ENCODE assay signal across 8 mouse cellular contexts in the genomic region with DNA sequence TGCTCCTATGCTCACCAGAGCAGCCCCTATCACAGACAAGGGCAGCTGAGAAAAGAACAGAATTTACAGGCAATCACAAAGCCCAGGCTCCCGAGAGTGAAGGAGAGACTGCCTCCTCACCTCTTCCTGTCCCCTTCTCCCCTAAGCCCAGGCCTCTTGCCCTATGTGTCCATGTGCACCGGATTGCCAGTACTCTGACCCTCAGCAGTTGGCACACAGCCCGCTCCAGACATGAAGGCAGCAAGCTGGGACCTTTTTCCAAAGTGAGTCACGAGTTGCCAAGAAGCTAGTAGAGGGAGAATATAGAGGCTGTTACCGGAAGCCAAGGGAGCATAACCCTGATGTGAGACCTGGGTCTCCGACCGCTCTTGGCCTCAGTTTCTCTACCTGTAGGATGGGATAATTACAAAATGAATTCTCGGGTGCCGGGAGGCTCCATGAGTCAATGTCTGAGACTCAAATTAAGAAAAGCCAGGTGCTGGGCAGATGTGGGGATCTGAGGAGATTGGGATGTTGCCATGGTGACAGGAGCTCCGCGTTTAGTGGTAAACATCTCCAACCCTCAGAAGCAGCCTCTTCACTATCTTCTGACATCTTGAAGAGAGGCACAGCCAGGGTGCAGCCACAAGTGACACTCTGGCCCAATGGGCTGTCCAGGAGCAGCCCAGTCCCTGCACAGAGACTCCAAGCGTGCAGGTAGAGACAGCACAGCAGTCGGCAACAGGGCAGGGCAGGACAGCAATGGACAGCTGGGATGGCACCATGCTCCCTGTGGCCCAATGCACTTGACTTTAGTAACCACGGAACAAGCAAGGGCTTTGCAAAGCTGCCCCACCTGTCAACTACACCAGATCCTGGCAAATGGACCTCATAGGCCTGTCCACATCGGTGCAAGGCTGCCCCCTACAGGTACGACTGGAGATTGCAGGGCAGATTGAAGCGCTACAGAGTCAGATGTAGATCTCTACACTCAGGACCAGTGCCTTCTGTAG. TPM values are rescaled to one million over a fixed set of nuclear protein-coding genes. Genes with fewer than 3 reads are reported as not detected.
A peak's percentile ranks its signal among the peaks of the same experiment; 100 is the strongest.
DNase-seq lines count a peak whose midpoint lies in the region; ATAC-seq lines count a peak whose summit lies in the region.

No protein-coding gene starts in this region.

- 55% methylated on average over 17 of the region's 17 CpGs for WGBS in forebrain, embryonic 11.5 days
- 44% methylated on average over 17 of the region's 17 CpGs for WGBS in heart, embryonic 15.5 days
- WGBS in liver, embryonic 11.5 days = 55% methylated on average over 17 of the region's 17 CpGs

- no peaks in the 10 kb centered on the region for H3K36me3 ChIP-seq in forebrain, embryonic 11.5 days (ENCODE audit: control insufficient read depth, insufficient read depth, low read length)
- H3K36me3 ChIP-seq in heart, embryonic 15.5 days = no peaks in the 10 kb centered on the region
- no peaks in the 10 kb centered on the region for H3K36me3 ChIP-seq in liver, embryonic 11.5 days (ENCODE audit: control insufficient read depth, insufficient read depth, low read length)
- no peaks in the 10 kb centered on the region for H3K36me3 ChIP-seq in splenic B cell, adult 2 months (ENCODE audit: control insufficient read depth, insufficient read depth, low read length, poor library complexity, severe bottlenecking)

- H3K9me3 ChIP-seq in forebrain, embryonic 11.5 days (ENCODE audit: control insufficient read depth, low read length) = no peaks in the 10 kb centered on the region
- no peaks in the 10 kb centered on the region for H3K9me3 ChIP-seq in heart, embryonic 15.5 days (replicated peaks)
- no peaks in the 10 kb centered on the region for H3K9me3 ChIP-seq in liver, embryonic 11.5 days (ENCODE audit: control insufficient read depth, low read length)

- H3K4me1 ChIP-seq in forebrain, embryonic 11.5 days (replicated peaks; ENCODE audit: control insufficient read depth, insufficient read depth, low read length) = peaks cover 2% of the 10 kb centered on the region; the same call in 1 of the 2 replicates
- H3K4me1 ChIP-seq in heart, embryonic 15.5 days (replicated peaks) = peaks cover 3% of the 10 kb centered on the region
- H3K4me1 ChIP-seq in liver, embryonic 11.5 days (replicated peaks; ENCODE audit: control insufficient read depth, insufficient read depth, low read length) = peaks cover 8% of the 10 kb centered on the region; the same call in 1 of the 2 replicates

- peak; percentile 53 for DNase-seq in CD4-positive helper T cell, adult 2 months (ENCODE audit: low read depth, low spot score)
- peak; percentile 34 for DNase-seq in c-Kit-negative CD71-positive TER-119-positive erythroid progenitor cells, embryonic 14.5 days (ENCODE audit: low read depth, low spot score)
- DNase-seq in forebrain, embryonic 11.5 days (ENCODE audit: low spot score) = peak; percentile 93
- DNase-seq in kidney, postnatal 14 days = peak; percentile 89
- DNase-seq in liver, embryonic 11.5 days (ENCODE audit: low spot score) = peak; percentile 81
- DNase-seq in natural killer cell, adult 2 months (ENCODE audit: low spot score in 2 of 2) = peak; percentile 57 to 82
- DNase-seq in splenic B cell, adult 2 months (ENCODE audit: low read depth, low spot score) = peak; percentile 91

- no peak overlapping the region for H3K4me3 ChIP-seq in forebrain, embryonic 11.5 days (ENCODE audit: low read depth, low read length)
- no peak overlapping the region for H3K4me3 ChIP-seq in heart, embryonic 15.5 days
- H3K4me3 ChIP-seq in liver, embryonic 11.5 days (ENCODE audit: low read depth, low read length) = no peak overlapping the region

- H3K27me3 ChIP-seq in forebrain, embryonic 11.5 days (ENCODE audit: control insufficient read depth, insufficient read depth, low read length) = no peaks in the 10 kb centered on the region; the same call in 1 of the 2 replicates
- H3K27me3 ChIP-seq in heart, embryonic 15.5 days = peaks cover 54% of the 10 kb centered on the region
- H3K27me3 ChIP-seq in liver, embryonic 11.5 days (replicated peaks; ENCODE audit: control insufficient read depth, insufficient read depth, low read length) = peaks cover 11% of the 10 kb centered on the region; the same call in 1 of the 2 replicates
- H3K27me3 ChIP-seq in splenic B cell, adult 2 months (ENCODE audit: control insufficient read depth, insufficient read depth, low read length, poor library complexity, severe bottlenecking) = no peaks in the 10 kb centered on the region

- no peak overlapping the region for H3K9ac ChIP-seq in forebrain, embryonic 11.5 days (ENCODE audit: low read length)
- no peak overlapping the region for H3K9ac ChIP-seq in heart, embryonic 15.5 days
- H3K9ac ChIP-seq in liver, embryonic 11.5 days (ENCODE audit: low read depth, low read length) = no peak overlapping the region

- peak; percentile 53 for ATAC-seq in forebrain, embryonic 11.5 days (replicated peaks; ENCODE audit: low FRiP score)
- ATAC-seq in heart, embryonic 15.5 days (replicated peaks; ENCODE audit: insufficient number of reproducible peaks, insufficient read depth, low FRiP score, low read depth) = peak; percentile 24; the same call in 1 of the 2 replicates
- ATAC-seq in liver, embryonic 11.5 days (replicated peaks; ENCODE audit: low FRiP score) = peak; percentile 51; the same call in 1 of the 2 replicates

- H3K27ac ChIP-seq in forebrain, embryonic 11.5 days (ENCODE audit: low read depth, low read length) = no peak overlapping the region
- H3K27ac ChIP-seq in heart, embryonic 15.5 days = no peak overlapping the region
- no peak overlapping the region for H3K27ac ChIP-seq in liver, embryonic 11.5 days (ENCODE audit: low read depth, low read length)

- no peak overlapping the region for H3K4me2 ChIP-seq in forebrain, embryonic 11.5 days (ENCODE audit: low read depth, low read length, severe bottlenecking)
- no peak overlapping the region for H3K4me2 ChIP-seq in heart, embryonic 15.5 days
- no peak overlapping the region for H3K4me2 ChIP-seq in liver, embryonic 11.5 days

RNA-seq across cellular contexts. Expression of gene Prr5, which starts 55.6 kb away (rescaled TPM):
- 10.0 and 12.3 TPM in 2 replicates for polyA plus RNA-seq in forebrain, embryonic 11.5 days (2014; fragmentation: Nextera tagmentation; extraction: Ambion mirVana)
- polyA plus RNA-seq in heart, embryonic 15.5 days (2015; fragmentation: Nextera tagmentation; extraction: Ambion mirVana) = 11.8 and 18.0 TPM in 2 replicates
- 17.7 and 20.4 TPM in 2 replicates for polyA plus RNA-seq in liver, embryonic 11.5 days (2014; fragmentation: Nextera tagmentation; extraction: Ambion mirVana)

RNA-seq across cellular contexts. Expression of gene Rtl6, which starts 56.2 kb away (rescaled TPM):
- 30.0 and 30.9 TPM in 2 replicates for polyA plus RNA-seq in forebrain, embryonic 11.5 days (2014; fragmentation: Nextera tagmentation; extraction: Ambion mirVana)
- polyA plus RNA-seq in heart, embryonic 15.5 days (2015; fragmentation: Nextera tagmentation; extraction: Ambion mirVana) = 8.5 and 11.1 TPM in 2 replicates
- polyA plus RNA-seq in liver, embryonic 11.5 days (2014; fragmentation: Nextera tagmentation; extraction: Ambion mirVana) = 4.7 and 5.2 TPM in 2 replicates

Comparison
In these comparisons a context has a peak if more than half of its experiments do, and no peak if none do; other contexts are left out.
1. DNase-seq: peak in every context shown above with its lines; median percentile 93 in forebrain, embryonic 11.5 days; 91 in splenic B cell, adult 2 months; 89 in kidney, postnatal 14 days; 81 in liver, embryonic 11.5 days; 70 in natural killer cell, adult 2 months; 53 in CD4-positive helper T cell, adult 2 months; 34 in c-Kit-negative CD71-positive TER-119-positive erythroid progenitor cells, embryonic 14.5 days.